18 mouse cellular contexts compared by ENCODE assay signal in the genomic region with DNA sequence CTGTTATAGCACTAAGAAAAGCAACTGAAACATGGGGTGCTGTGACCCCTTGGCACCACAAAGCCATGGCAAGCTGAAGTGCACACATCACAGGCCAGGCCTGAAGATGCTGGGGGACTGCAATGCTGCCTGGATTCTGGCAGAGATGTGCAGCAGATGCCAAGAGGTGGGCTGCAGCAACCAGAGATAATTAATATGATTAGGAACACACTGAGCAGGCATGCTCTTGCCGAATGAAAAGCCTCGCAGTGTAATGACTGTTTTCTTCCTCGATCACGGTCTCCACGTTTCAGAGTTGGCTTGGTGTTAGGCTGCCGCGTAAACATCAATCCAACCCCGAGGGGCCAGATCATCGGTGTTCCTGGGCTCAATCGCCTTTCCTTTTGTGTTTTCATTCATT. TPM values are rescaled to one million over a fixed set of nuclear protein-coding genes. Genes with fewer than 3 reads are reported as not detected.
DNase-seq lines count a peak whose midpoint lies in the region; ATAC-seq and TF ChIP-seq lines count a peak whose summit lies in the region.
"Had no signal": no experiment of that assay in that cellular context is flagged by ENCODE, and none has a peak within 500 bp of the region (broad histone marks: within the 10 kb centered on the region; RNA-seq: fewer than 3 reads in every experiment).

No protein-coding gene starts in this region.

- H3K27me3 ChIP-seq in forebrain, embryonic 12.5 days = no peaks in the 10 kb centered on the region
- peaks cover 2% of the 10 kb centered on the region; the same call in 1 of the 2 replicates for H3K27me3 ChIP-seq in forebrain, embryonic 10.5 days (ENCODE audit: poor library complexity, severe bottlenecking)
- H3K27me3 ChIP-seq in neural tube, embryonic 13.5 days = 0 out of 2 replicates have a peak, but pooled peaks cover 4% of the 10 kb centered on the region
- H3K27me3 ChIP-seq in hindbrain, embryonic 16.5 days (replicated peaks; ENCODE audit: control insufficient read depth, insufficient read depth, low read length) = no peaks in the 10 kb centered on the region
- no peaks in the 10 kb centered on the region for H3K27me3 ChIP-seq in neural tube, embryonic 15.5 days (replicated peaks)
- 0 out of 2 replicates have a peak, but pooled peaks cover 3% of the 10 kb centered on the region for H3K27me3 ChIP-seq in intestine, postnatal 0 days (replicated peaks; ENCODE audit: control insufficient read depth, insufficient read depth, low read length)
- H3K27me3 ChIP-seq: embryonic facial prominence, embryonic 12.5 days had no signal

- peaks cover 4% of the 10 kb centered on the region; the same call in 1 of the 2 replicates for H3K4me1 ChIP-seq in forebrain, embryonic 12.5 days
- no peaks in the 10 kb centered on the region for H3K4me1 ChIP-seq in forebrain, embryonic 10.5 days
- peaks cover 40% of the 10 kb centered on the region for H3K4me1 ChIP-seq in neural tube, embryonic 13.5 days (replicated peaks)
- peaks cover 5% of the 10 kb centered on the region for H3K4me1 ChIP-seq in hindbrain, embryonic 16.5 days (ENCODE audit: control insufficient read depth, insufficient read depth, low read depth, low read length)
- peaks cover 25% of the 10 kb centered on the region for H3K4me1 ChIP-seq in neural tube, embryonic 15.5 days
- no peaks in the 10 kb centered on the region for H3K4me1 ChIP-seq in intestine, postnatal 0 days (replicated peaks; ENCODE audit: control insufficient read depth, insufficient read depth, low read length)

- H3K9ac ChIP-seq in forebrain, embryonic 12.5 days = no peak overlapping the region
- peak overlapping the region; percentile 34; the same call in 1 of the 2 replicates for H3K9ac ChIP-seq in neural tube, embryonic 13.5 days
- H3K9ac ChIP-seq in hindbrain, embryonic 16.5 days (ENCODE audit: low read depth, low read length) = no peak overlapping the region
- no peak overlapping the region for H3K9ac ChIP-seq in neural tube, embryonic 15.5 days (replicated peaks)
- H3K9ac ChIP-seq in intestine, postnatal 0 days (ENCODE audit: low read depth, low read length) = no peak overlapping the region
- H3K9ac ChIP-seq: embryonic facial prominence, embryonic 12.5 days; liver, postnatal 0 days had no signal

- TF ChIP-seq CTCF in intestine, postnatal 0 days (IDR thresholded peaks at IDR 0.05; ENCODE audit: low read depth) = no peak

- H3K4me3 ChIP-seq in forebrain, embryonic 12.5 days (replicated peaks) = no peak overlapping the region
- no peak overlapping the region for H3K4me3 ChIP-seq in forebrain, embryonic 10.5 days
- no peak overlapping the region for H3K4me3 ChIP-seq in neural tube, embryonic 13.5 days
- H3K4me3 ChIP-seq in hindbrain, embryonic 16.5 days (ENCODE audit: low read length) = no peak overlapping the region
- no peak overlapping the region for H3K4me3 ChIP-seq in neural tube, embryonic 15.5 days (replicated peaks)
- no peak overlapping the region for H3K4me3 ChIP-seq in intestine, postnatal 0 days (ENCODE audit: low read depth, low read length)
- H3K4me3 ChIP-seq: embryonic facial prominence, embryonic 12.5 days; heart, embryonic 10.5 days had no signal

- DNase-seq in forebrain, embryonic 10.5 days (ENCODE audit: extremely low spot score, low spot score) = no peak
- DNase-seq in neural tube, embryonic 10.5 days (ENCODE audit: extremely low spot score, low spot score) = no peak
- no peak for DNase-seq in right cerebral cortex, postnatal 36 days (ENCODE audit: low spot score in 2 of 2)
- DNase-seq: adrenal gland, postnatal 36 days; cerebellum, adult 18-20 months; kidney, adult 2 months; kidney, postnatal 10 days; liver; liver, postnatal 0 days; lung, postnatal 10 days; right cerebral cortex, postnatal 25 days had no signal

- no peaks in the 10 kb centered on the region for H3K9me3 ChIP-seq in forebrain, embryonic 12.5 days
- H3K9me3 ChIP-seq in forebrain, embryonic 10.5 days = no peaks in the 10 kb centered on the region
- H3K9me3 ChIP-seq in neural tube, embryonic 13.5 days = no peaks in the 10 kb centered on the region
- H3K9me3 ChIP-seq in hindbrain, embryonic 16.5 days (ENCODE audit: control insufficient read depth, low read length) = no peaks in the 10 kb centered on the region
- no peaks in the 10 kb centered on the region for H3K9me3 ChIP-seq in neural tube, embryonic 15.5 days (replicated peaks)
- H3K9me3 ChIP-seq in intestine, postnatal 0 days (ENCODE audit: control insufficient read depth) = no peaks in the 10 kb centered on the region
- H3K9me3 ChIP-seq: embryonic facial prominence, embryonic 12.5 days; heart, embryonic 10.5 days had no signal

- 0 out of 2 replicates have a peak, but pooled peaks have one; percentile 17 for ATAC-seq in forebrain, embryonic 12.5 days (ENCODE audit: low FRiP score)
- ATAC-seq in neural tube, embryonic 13.5 days (ENCODE audit: low read depth) = peak; percentile 58; the same call in 1 of the 2 replicates
- peak; percentile 52; the same call in 1 of the 2 replicates for ATAC-seq in hindbrain, embryonic 16.5 days
- no peak for ATAC-seq in neural tube, embryonic 15.5 days (ENCODE audit: low FRiP score)
- ATAC-seq in intestine, postnatal 0 days = no peak
- ATAC-seq: liver, postnatal 0 days had no signal

- no peak overlapping the region for H3K4me2 ChIP-seq in forebrain, embryonic 12.5 days
- H3K4me2 ChIP-seq in neural tube, embryonic 13.5 days = no peak overlapping the region
- no peak overlapping the region for H3K4me2 ChIP-seq in hindbrain, embryonic 16.5 days (ENCODE audit: low read length)
- H3K4me2 ChIP-seq in neural tube, embryonic 15.5 days = no peak overlapping the region
- no peak overlapping the region for H3K4me2 ChIP-seq in intestine, postnatal 0 days (replicated peaks; ENCODE audit: low read depth)
- H3K4me2 ChIP-seq: embryonic facial prominence, embryonic 12.5 days had no signal

- H3K27ac ChIP-seq in forebrain, embryonic 12.5 days = peak overlapping the region; percentile 38; the same call in 1 of the 2 replicates
- no peak overlapping the region for H3K27ac ChIP-seq in forebrain, embryonic 10.5 days
- peak overlapping the region; percentile 79 for H3K27ac ChIP-seq in neural tube, embryonic 13.5 days (replicated peaks)
- H3K27ac ChIP-seq in hindbrain, embryonic 16.5 days (ENCODE audit: low read depth, low read length) = peak overlapping the region; percentile 60
- peak overlapping the region; percentile 67 for H3K27ac ChIP-seq in neural tube, embryonic 15.5 days (replicated peaks)
- H3K27ac ChIP-seq in intestine, postnatal 0 days (ENCODE audit: low read depth, low read length) = no peak overlapping the region
- H3K27ac ChIP-seq: embryonic facial prominence, embryonic 12.5 days; heart, embryonic 10.5 days had no signal

- peaks cover 40% of the 10 kb centered on the region for H3K36me3 ChIP-seq in forebrain, embryonic 12.5 days (replicated peaks)
- peaks cover 56% of the 10 kb centered on the region for H3K36me3 ChIP-seq in forebrain, embryonic 10.5 days (replicated peaks)
- peaks cover 22% of the 10 kb centered on the region; the same call in 1 of the 2 replicates for H3K36me3 ChIP-seq in neural tube, embryonic 13.5 days
- 0 out of 2 replicates have a peak, but pooled peaks cover 5% of the 10 kb centered on the region for H3K36me3 ChIP-seq in hindbrain, embryonic 16.5 days (ENCODE audit: control insufficient read depth, insufficient read depth, low read length)
- H3K36me3 ChIP-seq in neural tube, embryonic 15.5 days = peaks cover 11% of the 10 kb centered on the region
- H3K36me3 ChIP-seq in intestine, postnatal 0 days (ENCODE audit: control insufficient read depth, insufficient read depth) = peaks cover 34% of the 10 kb centered on the region

- WGBS in forebrain, embryonic 12.5 days = 72% methylated on average over 10 of the region's 10 CpGs
- 91% methylated on average over 10 of the region's 10 CpGs for WGBS in forebrain, embryonic 10.5 days
- WGBS in neural tube, embryonic 13.5 days = 43% methylated on average over 10 of the region's 10 CpGs
- 49% methylated on average over 10 of the region's 10 CpGs for WGBS in hindbrain, embryonic 16.5 days
- WGBS in neural tube, embryonic 15.5 days = 41% methylated on average over 10 of the region's 10 CpGs
- WGBS in intestine, postnatal 0 days = 82% methylated on average over 10 of the region's 10 CpGs

RNA-seq across cellular contexts. Expression of gene Rpa1, which starts 48.3 kb away (rescaled TPM):
- 140 and 160 TPM in 2 replicates for polyA plus RNA-seq in forebrain, embryonic 12.5 days (2016; fragmentation: Nextera tagmentation; extraction: Ambion mirVana)
- polyA plus RNA-seq in forebrain, embryonic 10.5 days (2016; fragmentation: Nextera tagmentation; extraction: Ambion mirVana) = 194 and 213 TPM in 2 replicates
- 50.5 and 51.1 TPM in 2 replicates for polyA plus RNA-seq in neural tube, embryonic 13.5 days (2015; fragmentation: Nextera tagmentation; extraction: Ambion mirVana)
- 50.8 and 69.0 TPM in 2 replicates for polyA plus RNA-seq in hindbrain, embryonic 16.5 days (2015; fragmentation: Nextera tagmentation; extraction: Ambion mirVana)
- polyA plus RNA-seq in neural tube, embryonic 15.5 days (2015; fragmentation: Nextera tagmentation; extraction: Ambion mirVana) = 51.3 and 71.1 TPM in 2 replicates
- polyA plus RNA-seq in intestine, postnatal 0 days (2015; fragmentation: Nextera tagmentation; extraction: Ambion mirVana) = 32.1 and 34.4 TPM in 2 replicates

RNA-seq across cellular contexts. Expression of gene Smyd4, which starts 48.4 kb away (rescaled TPM):
- 20.0 and 21.0 TPM in 2 replicates for polyA plus RNA-seq in forebrain, embryonic 12.5 days (2016; fragmentation: Nextera tagmentation; extraction: Ambion mirVana)
- 18.5 and 20.4 TPM in 2 replicates for polyA plus RNA-seq in forebrain, embryonic 10.5 days (2016; fragmentation: Nextera tagmentation; extraction: Ambion mirVana)
- 12.8 and 16.0 TPM in 2 replicates for polyA plus RNA-seq in neural tube, embryonic 13.5 days (2015; fragmentation: Nextera tagmentation; extraction: Ambion mirVana)
- 17.5 and 18.8 TPM in 2 replicates for polyA plus RNA-seq in hindbrain, embryonic 16.5 days (2015; fragmentation: Nextera tagmentation; extraction: Ambion mirVana)
- polyA plus RNA-seq in neural tube, embryonic 15.5 days (2015; fragmentation: Nextera tagmentation; extraction: Ambion mirVana) = 14.6 and 18.7 TPM in 2 replicates
- polyA plus RNA-seq in intestine, postnatal 0 days (2015; fragmentation: Nextera tagmentation; extraction: Ambion mirVana) = 3.1 and 3.4 TPM in 2 replicates

Comparison
In these comparisons a context has a peak if more than half of its experiments do, and no peak if none do; other contexts are left out.
1. ATAC-seq: peak in forebrain, embryonic 12.5 days (single experiment), neural tube, embryonic 13.5 days (single experiment) and hindbrain, embryonic 16.5 days (single experiment); none in neural tube, embryonic 15.5 days (single experiment) and intestine, postnatal 0 days (single experiment).
2. H3K27ac ChIP-seq: peak in forebrain, embryonic 12.5 days (single experiment), neural tube, embryonic 13.5 days (single experiment), hindbrain, embryonic 16.5 days (single experiment) and neural tube, embryonic 15.5 days (single experiment); none in forebrain, embryonic 10.5 days (single experiment) and intestine, postnatal 0 days (single experiment).